Mouse (Mus musculus): ENCODE results near the gene Snx22.

DNA sequence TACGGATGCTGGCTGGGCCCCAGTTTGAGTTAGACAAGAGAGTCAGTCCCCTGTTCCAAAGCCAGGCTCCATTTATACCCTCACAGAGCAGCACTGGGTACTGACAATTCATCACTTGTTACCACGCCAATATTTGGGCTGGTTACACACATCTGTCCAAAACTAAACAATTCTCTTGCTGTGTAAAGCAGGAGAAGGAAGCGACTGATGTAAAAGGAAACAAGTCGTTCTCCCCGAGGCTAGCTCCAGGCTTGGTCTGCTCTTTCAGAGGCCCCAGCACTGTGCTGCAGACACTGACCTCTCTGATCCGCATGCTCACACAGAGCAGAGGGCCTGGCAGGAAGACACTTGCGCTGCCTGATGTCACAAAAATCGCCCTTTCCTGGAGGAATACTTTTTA, 32.1 kb upstream of the Snx22 start:
- TF ChIP-seq TAL1 (IDR thresholded peaks at IDR 0.05; ENCODE audit: low read length) = no peak
- TF ChIP-seq GATA1 (IDR thresholded peaks at IDR 0.05; ENCODE audit: low read length) = no peak

All from erythroblast, embryonic 14.5 days (primary cell).